Mouse (Mus musculus): ENCODE results near the gene Pcnp.

GRCm38 (mm10) chr16:55967221-55967620, 62.3 kb downstream of the Pcnp start:
- TF ChIP-seq CTCF (conservative IDR thresholded peaks at IDR 0.05; ENCODE audit: low read length) (no peak), POU5F1 (IDR thresholded peaks at IDR 0.05; ENCODE audit: borderline replicate concordance, low read length) (no peak)

All from E14TG2a.4 (cell line).